Mouse (Mus musculus) liver, embryonic 11.5 days (tissue): Measurements from ENCODE around the gene Gm10563. TPM values are rescaled to one million over a fixed set of nuclear protein-coding genes. Genes with fewer than 3 reads are reported as not detected.
"Not testable (repeated sequence)": the region's sequence is repeated elsewhere in the genome, so short reads cannot be mapped to it uniquely, and the experiment has no call there.

ENCODE experiments used
- ATAC-seq: fragments of 200-750 bp; cut with Nextera tagmentation; replicated peaks from 2 replicates; pipeline ENCODE4 v1.8.0; 2017; ENCODE audit warnings: moderate number of reproducible peaks, mild to moderate bottlenecking, moderate TSS enrichment, moderate library complexity; ENCODE audit not compliant: low FRiP score
- DNase-seq: peaks from one replicate; pipeline ENCODE4 v3.0.0-alpha.2; 2017; ENCODE audit warnings: low spot score
- H3K27ac ChIP-seq: fragments of 300-500 bp; sonication (generic); 2 replicates; pipeline ENCODE4 v1.5.1; 2014; ENCODE audit warnings: mild to moderate bottlenecking, low read depth, low read length, control low read depth
- H3K27me3 ChIP-seq: fragments of 300-500 bp; sonication (generic); replicated peaks from 2 replicates; pipeline ENCODE4 v1.6.1; 2014; ENCODE audit warnings: low read length, mixed read lengths; ENCODE audit not compliant: control insufficient read depth, insufficient read depth
- H3K36me3 ChIP-seq: fragments of 300-500 bp; sonication (generic); 2 replicates; pipeline ENCODE4 v1.6.1; 2014; ENCODE audit warnings: mild to moderate bottlenecking, low read length, moderate library complexity, mixed read lengths; ENCODE audit not compliant: control insufficient read depth, insufficient read depth
- H3K4me1 ChIP-seq: fragments of 300-500 bp; sonication (generic); replicated peaks from 2 replicates; pipeline ENCODE4 v1.6.1; 2014; ENCODE audit warnings: low read length, mixed read lengths; ENCODE audit not compliant: control insufficient read depth, insufficient read depth
- H3K4me2 ChIP-seq: fragments of 300-500 bp; sonication (generic); 2 replicates; pipeline ENCODE4 v1.6.1; 2014; ENCODE audit warnings: mild to moderate bottlenecking, control low read depth, moderate library complexity
- H3K4me3 ChIP-seq: fragments of 300-500 bp; sonication (generic); 2 replicates; pipeline ENCODE4 v1.5.1; 2014; ENCODE audit warnings: low read depth, low read length, control low read depth
- H3K9ac ChIP-seq: fragments of 300-500 bp; sonication (generic); 2 replicates; pipeline ENCODE4 v1.6.1; 2014; ENCODE audit warnings: low read depth, low read length, control low read depth
- H3K9me3 ChIP-seq: fragments of 300-500 bp; sonication (generic); 2 replicates; pipeline ENCODE4 v1.6.1; 2016; ENCODE audit warnings: low read length, inconsistent platforms, mixed read lengths; ENCODE audit not compliant: control insufficient read depth
- WGBS: fragments of 180-500 bp; shearing (Covaris S2); extraction: QIAGEN DNeasy Blood & Tissue Kit; methylation state at CpG from one replicate; pipeline ENCODE4 v1.1.7; 2014; 5-methylcytosine and 5-hydroxymethylcytosine counted together
- polyA plus RNA-seq: library from polyadenylated mRNA; unstranded; fragments of >200 nt; fragmentation: Nextera tagmentation; extraction: Ambion mirVana; gene quantifications from 2 replicates; pipeline ENCODE4 v1.2.1, GENCODE M21; 2014

Gm10563 gene
- polyA plus RNA-seq, 1 experiment from 2014 or later: not detected

DNA sequence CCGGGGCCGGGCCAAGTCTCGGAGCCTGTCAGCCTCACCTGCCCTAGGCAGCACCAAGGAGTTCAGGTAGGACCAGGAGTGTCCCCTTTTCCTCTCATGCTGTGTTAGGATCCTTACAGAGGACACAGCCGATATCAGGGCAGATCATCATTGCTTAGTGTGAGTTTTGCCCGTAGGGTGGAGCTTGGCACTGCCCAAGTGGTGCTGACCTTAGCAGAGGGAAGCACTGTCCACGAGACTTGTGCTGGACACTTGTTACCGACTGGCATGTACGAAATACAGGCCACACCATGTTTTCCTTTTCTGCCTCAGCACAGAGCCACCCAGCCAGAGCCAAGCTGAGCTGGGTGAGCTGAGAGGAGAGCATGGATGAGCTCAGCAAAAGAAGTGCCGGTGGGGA lies 68.1 kb downstream of the Gm10563 start:
- H3K4me3 ChIP-seq: no peak overlapping the region
- no peak overlapping the region for H3K4me2 ChIP-seq
- peaks cover 7% of the 10 kb centered on the region for H3K4me1 ChIP-seq
- H3K9me3 ChIP-seq: no peaks in the 10 kb centered on the region
- DNase-seq (no peak), ATAC-seq (no peak)
- 87% methylated on average over 9 of the region's 9 CpGs for WGBS
- no peak overlapping the region for H3K9ac ChIP-seq
- H3K27ac ChIP-seq: no peak overlapping the region
- H3K27me3 ChIP-seq: no peaks in the 10 kb centered on the region
- peaks cover 5% of the 10 kb centered on the region; the same call in 1 of the 2 replicates for H3K36me3 ChIP-seq

DNA sequence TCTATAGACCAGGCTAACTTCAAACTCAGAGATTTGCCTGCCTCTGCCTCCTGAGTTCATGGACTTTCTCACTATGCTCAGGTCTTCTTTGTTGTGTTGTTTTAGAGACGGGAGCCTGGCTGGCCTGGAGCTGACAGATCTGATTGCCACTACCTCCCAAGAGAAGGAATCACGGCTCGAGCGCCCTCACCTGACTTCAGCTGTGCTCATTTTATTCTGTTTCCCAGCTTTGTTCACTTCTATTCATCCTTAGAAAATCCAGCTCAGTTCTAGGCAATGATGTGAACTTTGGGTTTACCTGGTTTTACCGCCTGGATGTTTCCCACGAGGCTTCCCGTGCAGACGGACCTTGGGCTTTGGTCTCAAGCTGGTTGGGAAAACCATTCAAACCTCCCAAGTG lies 69.7 kb downstream of the Gm10563 start:
- Histone ChIP-seq H3K27me3 (no peaks in the 10 kb centered on the region), H3K4me3 (no peak overlapping the region), H3K9ac (no peak overlapping the region), H3K9me3 (no peaks in the 10 kb centered on the region), H3K27ac (no peak overlapping the region), H3K4me2 (no peak overlapping the region), H3K36me3 (peaks cover 3% of the 10 kb centered on the region; the same call in 1 of the 2 replicates), H3K4me1 (peaks cover 13% of the 10 kb centered on the region)
- WGBS: 89% methylated on average over 8 of the region's 8 CpGs
- no peak for ATAC-seq
- no peak for DNase-seq

DNA sequence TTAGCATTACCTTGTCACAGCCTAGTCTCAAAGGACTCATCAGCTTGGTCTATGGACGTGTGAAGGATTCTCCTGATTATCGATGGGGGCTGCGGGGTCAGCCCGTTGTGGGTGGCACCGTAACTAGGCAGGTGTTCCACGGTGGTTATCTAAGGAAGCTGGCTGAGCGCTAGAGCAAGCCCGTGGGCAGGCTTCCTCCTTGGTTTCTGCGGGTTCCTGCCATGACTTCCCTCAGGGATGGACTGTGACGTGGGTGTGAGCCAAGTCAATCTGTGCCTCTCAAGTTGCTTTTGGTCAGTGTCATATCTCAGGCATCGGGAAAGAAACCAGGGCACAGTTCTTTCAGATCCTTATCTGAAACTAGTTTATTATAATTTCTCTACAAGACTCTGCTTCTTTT lies 70.3 kb downstream of the Gm10563 start:
- ATAC-seq (no peak), DNase-seq (no peak)
- no peak overlapping the region for H3K4me2 ChIP-seq
- H3K4me1 ChIP-seq: peaks cover 13% of the 10 kb centered on the region
- WGBS: 50% methylated on average over 11 of the region's 11 CpGs
- H3K27me3 ChIP-seq: no peaks in the 10 kb centered on the region
- no peaks in the 10 kb centered on the region for H3K9me3 ChIP-seq
- H3K36me3 ChIP-seq: peaks cover 3% of the 10 kb centered on the region; the same call in 1 of the 2 replicates
- no peak overlapping the region for H3K4me3 ChIP-seq
- H3K9ac ChIP-seq: no peak overlapping the region
- H3K27ac ChIP-seq: no peak overlapping the region

DNA sequence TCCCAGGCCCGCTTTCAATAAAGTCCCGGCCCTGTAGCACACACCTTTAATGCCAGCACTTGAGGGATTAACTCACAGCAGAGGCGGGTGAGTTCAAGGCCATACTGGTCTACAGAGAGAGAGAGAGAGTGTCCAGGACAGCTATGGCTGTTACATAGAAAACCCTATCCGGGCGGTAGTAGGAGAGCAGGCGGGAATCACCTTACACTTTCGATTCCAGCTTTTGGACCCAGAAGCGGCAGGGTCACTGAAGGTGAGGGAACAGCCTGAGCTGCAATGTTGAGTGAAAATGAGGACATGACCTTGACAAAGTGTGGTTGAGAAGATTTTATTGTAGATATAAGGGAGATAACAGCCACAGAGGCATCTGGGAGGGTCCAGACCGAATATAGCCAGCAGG lies 71.3 kb downstream of the Gm10563 start:
- Histone ChIP-seq H3K4me1 (peaks cover 14% of the 10 kb centered on the region), H3K27ac (no peak overlapping the region), H3K4me3 (no peak overlapping the region), H3K9ac (no peak overlapping the region), H3K9me3 (no peaks in the 10 kb centered on the region), H3K4me2 (no peak overlapping the region), H3K36me3 (no peaks in the 10 kb centered on the region; the same call in 1 of the 2 replicates), H3K27me3 (no peaks in the 10 kb centered on the region)
- DNase-seq (no peak), ATAC-seq (no peak)
- 87% methylated on average over 9 of the region's 9 CpGs for WGBS

GRCm38 (mm10) chr4:155573155-155573554 lies 72.1 kb downstream of the Gm10563 start:
- ATAC-seq (no peak), DNase-seq (no peak)
- H3K4me2 ChIP-seq: no peak overlapping the region
- peaks cover 15% of the 10 kb centered on the region for H3K4me1 ChIP-seq
- H3K27me3 ChIP-seq: no peaks in the 10 kb centered on the region
- 96% methylated on average over 2 of the region's 2 CpGs for WGBS
- H3K4me3 ChIP-seq: no peak overlapping the region
- H3K9ac ChIP-seq: no peak overlapping the region
- H3K36me3 ChIP-seq: no peaks in the 10 kb centered on the region
- no peaks in the 10 kb centered on the region for H3K9me3 ChIP-seq
- H3K27ac ChIP-seq: no peak overlapping the region

GRCm38 (mm10) chr4:155571442-155571841 lies 73.8 kb downstream of the Gm10563 start:
- ATAC-seq: 0 out of 2 replicates have a peak, but pooled peaks have one; percentile 24
- Histone ChIP-seq H3K36me3 (no peaks in the 10 kb centered on the region), H3K27me3 (no peaks in the 10 kb centered on the region), H3K4me1 (peaks cover 15% of the 10 kb centered on the region), H3K9ac (no peak overlapping the region), H3K4me2 (no peak overlapping the region), H3K9me3 (no peaks in the 10 kb centered on the region), H3K4me3 (no peak overlapping the region), H3K27ac (no peak overlapping the region; the same call in 1 of the 2 replicates)
- DNase-seq: no peak
- 53% methylated on average over 2 of the region's 2 CpGs for WGBS

DNA sequence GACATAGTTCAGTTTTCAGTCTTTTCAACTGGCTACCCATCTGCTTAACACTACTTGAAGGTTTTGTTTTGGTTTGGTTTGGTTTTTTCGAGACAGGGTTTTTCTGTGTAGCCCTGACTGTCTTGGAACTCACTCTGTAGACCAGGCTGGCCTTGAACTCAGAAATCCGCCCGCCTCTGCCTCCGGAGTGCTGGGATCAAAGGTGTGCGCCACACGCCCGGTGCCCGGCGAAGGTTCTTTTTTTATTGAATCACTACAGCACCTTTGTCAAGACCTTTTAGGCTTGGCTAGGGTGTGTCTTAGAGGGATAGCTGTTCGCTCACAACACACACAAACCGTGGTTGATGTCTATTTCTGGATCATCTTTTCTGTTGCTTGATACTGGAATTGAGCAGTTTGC lies 74.9 kb downstream of the Gm10563 start:
- H3K9ac ChIP-seq, H3K27ac ChIP-seq, H3K27me3 ChIP-seq, H3K4me3 ChIP-seq, ATAC-seq, H3K36me3 ChIP-seq, H3K9me3 ChIP-seq, DNase-seq, H3K4me2 ChIP-seq: not testable (repeated sequence)
- H3K4me1 ChIP-seq: peaks cover 24% of the 10 kb centered on the region
- 85% methylated on average over 11 of the region's 11 CpGs for WGBS

DNA sequence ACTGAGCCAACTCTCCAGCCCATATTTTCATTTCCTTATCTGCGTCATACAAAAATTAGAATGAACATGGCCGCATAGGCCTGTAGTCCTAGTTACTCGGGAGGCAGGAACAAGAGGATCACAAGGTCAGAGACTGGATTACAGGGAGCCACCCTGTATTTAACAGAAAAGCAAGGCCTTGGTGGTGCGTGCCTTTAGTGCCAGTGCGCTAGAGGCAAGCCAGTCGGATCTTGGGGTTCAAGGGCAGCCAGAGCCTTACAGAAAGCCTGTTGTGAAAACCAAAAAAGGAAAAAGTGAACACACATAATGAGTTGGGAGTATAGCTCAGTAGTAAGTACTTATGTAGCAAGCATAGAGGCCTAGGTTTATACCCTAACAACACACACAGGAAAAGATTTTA lies 75.4 kb downstream of the Gm10563 start:
- no peaks in the 10 kb centered on the region for H3K27me3 ChIP-seq
- H3K4me3 ChIP-seq: no peak overlapping the region
- peaks cover 27% of the 10 kb centered on the region for H3K4me1 ChIP-seq
- H3K36me3 ChIP-seq: 0 out of 2 replicates have a peak, but pooled peaks cover 2% of the 10 kb centered on the region
- H3K27ac ChIP-seq: no peak overlapping the region
- no peaks in the 10 kb centered on the region for H3K9me3 ChIP-seq
- ATAC-seq (no peak), DNase-seq (no peak)
- no peak overlapping the region for H3K9ac ChIP-seq
- H3K4me2 ChIP-seq: no peak overlapping the region
- WGBS: 88% methylated on average over 6 of the region's 6 CpGs

DNA sequence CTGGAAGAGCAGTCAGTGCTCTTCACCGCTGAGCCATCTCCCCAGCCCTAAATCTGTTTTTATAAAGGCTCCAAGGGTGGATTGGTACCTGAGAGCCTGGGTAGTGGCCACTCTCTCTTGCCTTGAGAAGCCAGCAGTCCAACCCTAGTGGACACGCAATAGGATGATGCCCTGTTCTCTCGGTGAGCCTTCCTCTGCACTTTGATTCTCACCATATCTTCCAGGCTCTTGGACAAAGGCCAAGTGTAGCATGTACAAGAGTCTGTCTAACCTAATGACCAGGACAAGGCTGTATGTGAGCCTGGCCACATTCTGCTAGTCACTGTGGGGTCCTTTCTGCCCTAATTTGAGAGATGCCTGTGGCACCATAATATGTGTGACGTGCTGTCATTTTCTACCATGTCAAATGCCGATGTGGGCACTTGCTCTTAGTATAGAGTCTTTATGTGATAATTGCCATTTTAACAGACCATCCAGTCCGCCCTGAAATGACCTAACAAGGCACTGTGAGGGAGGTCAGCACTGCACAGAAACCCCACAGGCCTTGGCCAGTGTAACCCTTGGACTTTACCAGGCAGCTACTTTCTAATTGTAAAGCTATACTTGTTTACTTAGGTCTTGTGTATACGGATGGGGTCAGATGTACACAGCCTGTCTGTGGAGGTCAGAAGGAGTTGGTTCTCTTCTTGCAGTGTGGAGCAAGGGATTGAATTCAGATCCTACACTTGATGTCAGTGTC lies 76.4 kb downstream of the Gm10563 start:
- peak; percentile 32; the same call in 1 of the 2 replicates for ATAC-seq
- Histone ChIP-seq H3K9me3 (no peaks in the 10 kb centered on the region), H3K36me3 (0 out of 2 replicates have a peak, but pooled peaks cover 2% of the 10 kb centered on the region), H3K4me1 (peaks cover 29% of the 10 kb centered on the region), H3K9ac (0 out of 2 replicates have a peak overlapping the region, but pooled peaks have one; percentile 12), H3K27me3 (no peaks in the 10 kb centered on the region), H3K4me3 (no peak overlapping the region), H3K4me2 (peak overlapping the region; percentile 23), H3K27ac (peak overlapping the region; percentile 59)
- no peak for DNase-seq
- 85% methylated on average over 7 of the region's 7 CpGs for whole genome bisulfite sequencing
